Mouse (Mus musculus): Measurements from ENCODE around the gene Ell3. TPM values are rescaled to one million over a fixed set of nuclear protein-coding genes. Genes with fewer than 3 reads are reported as not detected.
A peak's percentile ranks its signal among the peaks of the same experiment; 100 is the strongest.
"Not testable (repeated sequence)": the region's sequence is repeated elsewhere in the genome, so short reads cannot be mapped to it uniquely, and the experiment has no call there.

Ell3 gene
- not detected for total RNA-seq (2022)

- no peak for DNase-seq (ENCODE audit: low spot score in 2 of 2)
These were observed at the start of gene Ell3 for GRCm38 (mm10) chr2:121444178-121444577. Ell3 (minus strand) TSS chr2:121444278.

DNA sequence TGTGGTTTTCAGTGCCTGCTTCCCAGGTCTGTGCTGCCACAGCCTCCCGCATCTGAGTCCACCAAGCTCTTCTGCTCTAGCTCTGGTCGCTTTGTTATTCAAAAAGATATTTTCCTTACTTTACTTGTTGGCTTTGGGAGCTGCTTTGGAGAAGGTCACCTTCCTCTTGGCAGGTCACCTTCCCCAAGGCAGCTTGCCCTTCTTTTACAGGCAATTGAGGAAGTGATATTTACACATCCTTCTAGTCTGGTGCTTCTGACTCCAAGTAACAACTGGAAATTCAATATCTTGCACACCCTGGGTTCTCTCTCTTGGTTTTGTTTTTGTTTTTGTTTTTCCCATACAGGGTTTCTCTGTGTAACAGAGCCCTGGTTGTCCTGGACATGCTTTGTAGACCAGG, 40.3 kb upstream of the Ell3 start:
- not testable (repeated sequence) for DNase-seq (ENCODE audit: low spot score in 2 of 2)

GRCm38 (mm10) chr2:121483576-121483975, 39.5 kb upstream of the Ell3 start:
- DNase-seq (ENCODE audit: low spot score in 2 of 2): no peak

DNA sequence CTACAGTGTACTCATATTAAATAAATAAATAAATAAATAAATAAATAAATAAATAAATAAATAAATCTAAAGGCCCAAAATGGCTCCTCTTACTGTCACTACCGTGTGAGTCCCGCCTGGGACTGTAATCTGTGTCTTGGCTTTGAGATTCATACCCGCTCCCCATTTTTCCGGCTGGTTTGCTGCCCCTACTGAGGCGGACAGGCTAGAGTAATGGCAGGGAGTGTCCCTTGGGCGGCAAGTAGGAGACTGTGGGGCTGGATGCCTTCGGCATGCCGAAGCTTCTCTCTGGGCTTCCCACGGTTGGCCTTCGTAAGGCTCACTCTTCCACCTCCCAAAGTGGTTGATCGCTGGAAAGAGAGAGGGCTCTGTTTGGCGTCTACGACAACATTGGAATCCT, 36.8 kb upstream of the Ell3 start:
- DNase-seq (ENCODE audit: low spot score in 2 of 2): not testable (repeated sequence)

DNA sequence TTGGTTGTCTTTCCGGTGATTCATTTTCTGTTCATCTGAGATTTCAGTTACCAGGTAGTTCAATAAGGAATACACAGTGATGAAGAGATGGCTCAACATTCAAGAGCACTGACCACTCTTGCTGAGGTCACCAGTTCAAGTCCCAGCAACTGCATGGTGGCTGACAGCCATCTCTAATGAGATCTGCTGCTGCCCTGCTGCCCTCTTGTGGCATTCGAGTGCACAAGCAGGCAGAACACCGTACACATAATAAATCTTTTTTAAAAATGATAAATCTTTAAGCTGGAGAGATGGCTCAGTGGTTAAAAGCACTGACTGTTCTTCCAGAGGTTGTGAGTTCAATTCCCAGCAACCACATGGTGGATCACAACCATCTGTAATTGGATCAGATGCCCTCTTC, 36.4 kb upstream of the Ell3 start:
- no peak for DNase-seq (ENCODE audit: low spot score in 2 of 2)

DNA sequence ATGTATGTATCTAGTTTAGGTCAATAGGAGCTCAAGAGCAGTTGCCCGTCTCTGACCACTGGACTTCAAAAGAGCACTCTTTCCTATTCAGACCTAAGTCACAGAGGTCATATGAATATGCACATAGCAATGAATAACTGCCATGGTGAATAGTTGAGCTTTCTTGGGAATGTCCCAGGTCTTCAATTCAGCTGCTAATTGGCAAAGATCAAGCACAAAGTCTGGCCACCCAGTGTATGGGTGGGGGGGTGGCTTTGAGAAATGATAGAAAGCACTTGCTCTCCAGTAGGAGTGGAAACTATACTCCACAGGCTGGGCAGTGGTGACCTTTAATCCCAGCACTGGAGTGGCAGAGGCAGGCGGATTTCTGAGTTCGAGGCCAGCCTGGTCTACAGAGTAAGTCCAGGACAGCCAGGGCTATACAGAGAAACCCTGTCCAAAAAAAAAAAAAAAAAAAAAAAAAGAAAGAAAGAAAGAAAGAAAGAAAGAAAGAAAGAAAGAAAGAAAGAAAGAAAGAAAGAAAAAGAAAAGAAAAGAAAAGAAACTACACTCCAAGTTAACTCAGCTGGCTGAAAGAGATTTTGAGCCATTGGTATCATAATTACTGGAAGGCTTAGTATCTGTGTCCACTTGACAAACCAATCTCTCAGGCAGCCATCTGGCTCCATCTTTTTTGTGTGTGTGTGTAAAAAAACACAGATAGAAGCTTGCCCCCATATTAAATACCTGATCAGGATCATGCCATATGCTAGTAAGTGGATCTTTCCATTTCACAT, 33.6 kb upstream of the Ell3 start:
- DNase-seq (ENCODE audit: low spot score in 2 of 2): no peak

- not testable (repeated sequence) for DNase-seq (ENCODE audit: low spot score in 2 of 2)
These were observed 31.2 kb upstream of the Ell3 start for GRCm38 (mm10) chr2:121475306-121475705.

GRCm38 (mm10) chr2:121474180-121474535, 30.1 kb upstream of the Ell3 start:
- no peak for DNase-seq (ENCODE audit: low spot score in 2 of 2)

- peak; percentile 62 to 67 for DNase-seq (ENCODE audit: low spot score in 2 of 2)
These were observed 29.5 kb upstream of the Ell3 start, which contains the start of gene Mfap1b for GRCm38 (mm10) chr2:121473301-121474179. Mfap1b (minus strand) TSS chr2:121474067.

DNA sequence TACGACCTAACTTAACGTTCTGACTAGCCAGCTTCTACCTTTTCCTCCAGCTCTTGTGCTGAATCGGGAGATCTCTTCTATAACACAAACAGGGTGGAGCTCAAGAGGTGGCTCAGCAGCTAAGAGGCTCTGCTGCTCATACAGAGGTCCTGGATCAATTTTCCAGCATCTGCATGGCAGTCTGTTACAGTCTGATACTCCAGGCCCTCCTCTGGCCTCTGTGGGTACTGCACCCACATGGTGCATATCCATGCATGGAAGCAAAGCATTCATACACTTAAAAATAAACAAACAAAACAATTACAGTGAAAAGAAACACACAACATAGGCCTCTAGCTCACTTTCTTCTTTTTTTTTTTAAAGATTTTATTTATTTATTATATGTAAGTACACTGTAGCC, 28.7 kb upstream of the Ell3 start:
- DNase-seq (ENCODE audit: low spot score in 2 of 2): not testable (repeated sequence)

DNA sequence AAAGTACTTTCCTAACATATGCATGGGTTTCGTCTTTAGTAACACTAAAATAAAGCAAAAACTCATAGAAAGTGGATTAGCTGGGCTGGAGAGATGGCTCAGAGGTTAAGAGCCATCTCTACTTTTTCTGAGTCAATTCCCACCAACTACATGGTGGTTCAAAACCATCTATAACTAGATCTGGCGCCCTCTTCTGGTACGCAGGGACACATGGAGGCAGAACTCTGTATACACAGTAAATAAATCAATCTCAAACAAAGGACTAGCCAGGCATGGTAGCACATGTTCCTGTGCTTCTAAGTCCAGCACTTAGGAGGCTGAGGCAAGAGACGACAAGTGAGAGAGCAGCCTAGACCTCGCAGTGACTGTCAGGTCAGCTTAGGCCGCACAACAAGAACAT, 24.9 kb upstream of the Ell3 start:
- not testable (repeated sequence) for DNase-seq (ENCODE audit: low spot score in 2 of 2)

DNA sequence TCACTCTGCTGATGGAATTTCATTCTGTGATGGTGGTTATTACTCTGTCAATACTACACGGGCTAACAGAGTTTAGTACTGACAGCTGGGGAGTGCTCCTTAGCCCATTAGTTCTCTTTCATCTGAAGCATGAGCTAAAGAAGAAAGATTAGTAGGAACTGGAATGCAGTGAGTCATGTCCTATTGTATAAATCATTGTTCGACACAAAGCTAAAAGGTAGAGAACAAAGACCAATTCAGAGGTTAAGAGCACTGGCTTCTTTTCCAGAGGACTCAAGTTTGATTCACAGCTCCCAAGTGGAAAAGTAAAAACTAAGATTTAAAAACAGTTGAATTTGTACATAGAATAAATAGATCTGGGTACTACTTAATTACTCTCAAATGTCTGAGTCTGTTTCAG, 16.0 kb upstream of the Ell3 start:
- no peak for DNase-seq (ENCODE audit: low spot score in 2 of 2)

GRCm38 (mm10) chr2:121456692-121457642, 12.9 kb upstream of the Ell3 start, which contains the start of gene Serinc4:
Serinc4 (minus strand) TSS chr2:121456781.
- DNase-seq (ENCODE audit: low spot score in 2 of 2): peak; percentile 55 to 68

GRCm38 (mm10) chr2:121455534-121455933, 11.5 kb upstream of the Ell3 start:
- no peak for DNase-seq (ENCODE audit: low spot score in 2 of 2)

DNA sequence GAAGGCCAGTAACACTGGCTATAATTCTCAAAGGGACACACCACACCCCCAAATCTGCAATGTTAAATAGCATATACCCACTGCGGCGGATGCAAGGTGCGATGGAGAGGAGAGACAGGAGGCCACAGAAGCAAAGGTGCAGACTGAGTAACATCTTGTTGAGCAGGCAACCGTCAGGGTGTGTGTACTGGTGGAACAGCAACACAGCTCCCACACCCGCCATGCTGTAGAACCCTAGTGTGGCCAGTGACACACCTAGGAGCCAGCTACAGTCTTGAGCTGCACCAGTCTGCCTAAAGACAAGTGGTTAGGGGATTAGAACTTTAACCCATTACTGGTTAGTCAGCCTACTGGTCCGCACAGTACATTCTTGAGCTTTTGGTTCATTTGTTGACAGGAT, 9.8 kb upstream of the Ell3 start:
- no peak for DNase-seq (ENCODE audit: low spot score in 2 of 2)

DNA sequence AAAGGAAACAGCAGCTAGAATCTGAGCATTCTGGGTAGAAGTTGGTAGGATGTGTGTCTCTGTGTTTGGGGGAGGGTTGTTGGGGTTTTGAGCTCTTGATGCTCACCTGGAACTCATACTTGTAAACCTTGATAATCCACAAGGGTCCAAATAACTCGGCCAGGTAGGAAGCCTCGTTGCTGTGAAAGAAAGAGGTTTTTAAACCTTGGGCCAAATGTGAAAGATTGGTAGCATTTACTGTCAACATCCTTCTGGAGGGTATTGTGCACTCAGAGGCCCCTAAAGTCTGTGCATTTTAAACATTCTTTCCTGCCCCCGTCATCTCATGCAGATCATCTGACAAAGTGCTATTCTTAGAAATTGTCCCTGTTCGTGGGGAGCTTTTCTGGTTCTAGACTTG, 8.9 kb upstream of the Ell3 start, which contains the start of gene Hypk:
Gene Hypk (plus strand): TSS at position 301 of the 400 bp plus-strand sequence.
- no peak for DNase-seq (ENCODE audit: low spot score in 2 of 2)

- no peak for DNase-seq (ENCODE audit: low spot score in 2 of 2)
These were observed 8.3 kb upstream of the Ell3 start for GRCm38 (mm10) chr2:121452361-121452760.

- DNase-seq (ENCODE audit: low spot score in 2 of 2): no peak
These were observed 6.0 kb upstream of the Ell3 start for GRCm38 (mm10) chr2:121450093-121450492.

- DNase-seq (ENCODE audit: low spot score in 2 of 2): no peak
These were observed 5.5 kb upstream of the Ell3 start for GRCm38 (mm10) chr2:121449545-121450011.

DNA sequence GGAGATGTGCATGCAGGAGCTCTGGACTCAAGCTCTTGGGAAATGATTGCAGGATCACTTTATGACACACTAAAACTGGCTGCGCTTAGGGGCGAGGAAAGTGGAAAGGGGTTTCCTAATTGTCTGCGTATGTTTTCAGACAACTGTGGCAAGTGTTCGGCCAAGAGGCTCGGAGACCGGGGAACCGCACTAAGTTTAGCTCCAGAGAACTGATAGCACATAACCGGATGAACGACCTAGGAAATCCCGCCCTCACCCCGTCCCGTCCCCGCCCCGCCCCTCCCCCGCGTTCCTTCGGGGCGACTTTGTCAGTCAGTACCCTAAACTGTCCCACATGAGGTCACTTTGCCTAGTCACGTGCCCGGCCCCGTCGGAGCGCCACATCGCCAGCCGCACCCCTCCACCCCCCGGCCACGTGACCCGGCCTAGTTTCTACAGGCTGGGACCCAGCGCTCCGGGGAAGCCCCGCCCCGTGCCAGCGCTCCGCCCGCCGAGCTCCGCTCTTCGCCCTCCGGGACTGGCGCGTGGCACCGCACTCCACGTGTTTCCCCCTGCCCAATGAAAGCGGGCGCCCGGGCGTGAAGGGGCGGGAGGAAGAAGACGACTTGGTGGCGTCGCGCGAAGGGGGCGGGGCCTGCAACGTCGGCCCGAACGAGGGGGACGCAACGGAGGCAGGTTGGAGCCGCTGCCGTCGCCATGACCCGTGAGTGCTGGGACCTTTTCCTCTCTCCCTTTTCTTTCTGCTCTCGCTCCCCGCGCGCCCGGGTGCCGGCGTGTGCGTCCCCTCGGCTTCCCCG, 4.9 kb upstream of the Ell3 start, which contains the start of gene Serf2:
Gene Serf2 (plus strand): TSS at position 457 of the 797 bp plus-strand sequence.
- peak; percentile 100 for DNase-seq (ENCODE audit: low spot score in 2 of 2)
